Mouse (Mus musculus) adrenal gland, adult 10 weeks (tissue): ENCODE measurements around the gene Lpo. TPM values are rescaled to one million over a fixed set of nuclear protein-coding genes. Genes with fewer than 3 reads are reported as not detected.

Source experiments
- polyA plus RNA-seq: library from polyadenylated mRNA; stranded (reverse); fragments of 350-450 nt; fragmentation: Illumina TruSeq; extraction: RNeasy Lipid Tissue Mini Kit (QIAGEN cat#74804); gene quantifications from one replicate; pipeline ENCODE4 v1.2.3, GENCODE M21; 2014; ENCODE audit warnings: low read depth, low replicate concordance

The Lpo gene
- polyA plus RNA-seq: not detected

DNA sequence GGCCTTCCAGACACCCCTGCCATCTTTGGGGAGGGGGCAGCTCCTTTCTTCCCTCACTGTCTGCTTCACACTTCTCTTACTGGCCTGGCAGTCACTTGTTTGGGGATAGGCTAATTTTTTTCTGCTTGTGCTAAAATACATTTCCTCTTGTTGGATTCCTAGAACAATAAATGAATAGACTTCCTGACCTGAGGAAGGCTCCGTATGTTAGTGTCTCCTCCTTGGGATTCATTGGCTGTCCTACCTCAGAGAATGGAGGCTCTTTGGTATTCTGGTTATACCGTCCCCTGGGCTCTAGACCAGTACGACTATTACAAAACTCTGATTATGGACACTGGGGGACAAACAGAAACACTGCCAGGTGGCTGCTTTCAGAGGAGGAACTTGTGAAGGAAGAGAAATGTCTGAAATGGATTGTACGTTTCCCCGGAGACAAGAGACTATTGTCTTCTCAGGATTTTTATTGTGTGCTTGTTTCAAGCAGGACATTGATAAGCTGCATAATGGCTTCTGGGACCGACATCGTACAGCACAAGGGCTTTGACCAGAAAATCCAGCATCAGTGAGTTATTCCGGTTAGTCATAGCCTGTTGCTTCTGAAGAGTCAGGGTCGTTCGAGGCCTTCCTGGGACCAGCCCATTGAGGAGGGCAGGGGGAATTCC is at the start of gene Lpo:
Gene Lpo (minus strand): TSS at position 51 of the 662 bp plus-strand sequence.

DNA sequence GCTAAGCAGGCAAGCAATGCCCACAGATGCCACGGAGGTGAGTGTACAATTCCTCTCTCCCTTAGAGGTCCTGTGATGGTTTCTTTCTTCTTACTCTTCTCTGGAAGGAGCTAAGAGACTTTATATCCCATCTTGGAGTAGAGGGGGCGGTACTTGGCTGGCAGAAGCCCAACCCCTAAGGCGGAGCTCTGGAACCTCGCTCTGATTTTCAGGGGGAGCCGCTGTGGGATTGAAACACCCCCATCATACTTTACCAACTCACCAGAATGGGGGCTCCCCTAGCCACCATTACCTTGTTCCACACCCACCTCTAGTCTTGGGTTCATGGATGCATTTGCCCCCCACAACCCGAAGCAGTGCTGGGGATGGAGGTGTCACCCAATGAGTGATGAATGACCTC is 47.3 kb upstream of the Lpo start, which contains the start of gene Epx:
Gene Epx (minus strand): TSS at position 101 of the 400 bp plus-strand sequence.

DNA sequence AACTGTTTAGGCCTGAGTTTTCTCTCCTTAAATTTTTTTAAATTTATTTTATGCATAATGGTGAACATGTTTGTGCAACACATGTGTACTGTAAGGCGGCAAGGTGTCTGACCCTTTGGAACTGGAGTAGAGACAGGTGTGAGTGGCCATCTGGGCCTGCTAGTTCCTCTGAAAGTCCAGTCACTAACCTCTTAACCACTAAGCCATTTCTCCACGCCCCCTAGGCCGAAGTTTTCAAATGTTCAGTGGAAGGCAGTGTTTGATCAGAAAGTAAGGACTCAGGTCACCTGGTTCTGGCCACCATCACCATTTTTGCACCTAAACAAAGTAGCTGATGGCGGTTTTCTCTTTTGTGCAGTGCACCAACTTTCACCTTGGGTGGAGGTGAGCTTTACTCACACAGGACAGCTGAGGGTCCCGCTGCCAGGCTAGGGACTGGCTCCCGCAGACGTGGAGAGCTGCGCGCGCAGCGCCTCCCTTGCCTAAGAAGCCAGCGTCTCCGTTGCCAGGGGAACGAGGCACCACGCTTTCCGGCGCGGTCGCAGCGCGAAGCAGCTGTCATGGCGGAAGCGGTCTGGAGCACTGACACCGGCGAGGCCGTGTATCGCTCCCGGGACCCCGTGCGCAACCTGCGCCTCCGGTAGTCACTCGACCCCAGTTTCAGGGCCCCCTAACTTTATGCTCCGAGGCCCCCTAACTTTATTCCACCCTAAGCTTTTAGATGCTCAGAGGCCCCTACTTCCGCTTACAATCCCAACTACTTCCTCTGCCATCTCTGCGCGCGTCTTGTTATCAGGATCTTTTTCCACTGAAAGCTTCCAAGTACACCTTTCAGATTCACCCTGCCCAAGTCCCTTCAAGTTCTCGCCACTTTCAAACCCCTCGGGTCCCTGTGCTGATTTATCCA is 24.9 kb upstream of the Lpo start, which contains the start of gene Mks1:
Gene Mks1 (plus strand): TSS at position 526 of the 907 bp plus-strand sequence.

DNA sequence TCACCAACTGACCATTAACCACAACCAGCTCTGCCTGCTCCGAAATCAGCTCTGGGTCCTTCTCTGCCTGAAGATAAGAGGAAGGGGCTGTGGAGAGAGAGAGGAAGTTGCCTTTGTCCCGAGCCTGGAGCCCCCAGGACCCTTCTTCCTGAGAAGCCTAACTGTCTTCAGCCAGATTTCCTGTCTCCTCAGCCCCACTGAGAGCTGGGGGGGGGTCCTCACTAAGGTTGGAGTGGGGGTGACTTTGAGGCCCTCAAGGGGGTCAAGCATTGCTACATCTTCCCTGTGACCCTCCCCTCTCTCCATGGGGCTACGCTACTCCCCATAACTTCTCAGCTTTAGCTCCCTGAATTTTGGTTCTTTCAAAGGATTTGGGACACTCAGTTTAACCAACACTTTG is 34.6 kb downstream of the Lpo start, which contains the start of gene Mpo:
Gene Mpo (plus strand): TSS at position 122 of the 400 bp plus-strand sequence.

DNA sequence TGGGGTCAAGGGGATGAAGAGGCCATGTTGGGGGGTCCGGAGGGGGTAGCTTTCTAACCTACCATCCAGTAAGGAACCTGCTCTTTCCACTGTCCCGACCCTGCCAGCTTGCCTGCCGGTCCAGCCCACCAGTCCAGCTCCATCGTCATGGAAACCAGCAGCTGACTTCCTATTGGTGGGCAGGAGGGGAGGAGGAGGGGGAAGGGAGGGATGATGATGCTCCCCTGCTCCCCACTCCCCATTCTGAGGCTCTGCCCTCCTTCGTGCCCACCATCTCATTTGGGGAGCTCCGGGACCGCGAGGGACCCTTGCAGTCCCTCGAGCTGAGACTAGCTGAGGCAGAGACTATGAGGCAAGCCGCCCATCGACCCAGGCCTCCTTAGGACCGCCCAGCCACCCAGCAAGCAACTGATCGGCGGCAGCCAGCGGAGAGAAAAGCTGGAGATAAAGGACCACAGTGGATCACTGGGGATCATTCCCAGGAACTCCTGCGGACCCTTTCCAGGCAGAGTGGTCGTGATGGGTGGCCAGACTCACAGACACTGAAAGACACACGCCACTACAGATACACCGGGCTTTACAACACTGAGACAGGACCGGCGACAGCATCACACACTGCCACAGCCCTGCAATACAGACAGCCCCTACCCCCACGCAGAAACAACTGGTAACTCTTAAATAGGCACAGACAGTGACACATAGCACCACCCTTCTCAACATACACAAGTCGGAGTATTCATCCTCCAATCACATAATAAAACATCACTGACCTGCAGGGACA is 67.6 kb downstream of the Lpo start, which contains the start of gene Tspoap1:
Gene Tspoap1 (plus strand): TSS at position 241 of the 781 bp plus-strand sequence.

Other genes with a start within 250 kb of the Lpo start
- 22.0 TPM for gene Mtmr4, start 236.1 kb downstream of the Lpo start, polyA plus RNA-seq
- not detected for gene Hsf5, start 211.1 kb downstream of the Lpo start, polyA plus RNA-seq
- 2.2 TPM for gene Rnf43, start 165.6 kb downstream of the Lpo start, polyA plus RNA-seq
- gene Supt4a, start 90.7 kb downstream of the Lpo start, polyA plus RNA-seq: 22.3 TPM
- gene Tspoap1, start 67.7 kb downstream of the Lpo start, polyA plus RNA-seq: not detected
- gene Mpo, start 34.7 kb downstream of the Lpo start, polyA plus RNA-seq: not detected
- 3.0 TPM for gene Mks1, start 24.9 kb upstream of the Lpo start, polyA plus RNA-seq
- gene Epx, start 47.2 kb upstream of the Lpo start, polyA plus RNA-seq: not detected
- gene Olfr462, start 64.0 kb upstream of the Lpo start, polyA plus RNA-seq: not detected
- not detected for gene Olfr463, start 69.1 kb upstream of the Lpo start, polyA plus RNA-seq
- gene Olfr464, start 92.7 kb upstream of the Lpo start, polyA plus RNA-seq: not detected
- gene Dynll2, start 159.2 kb upstream of the Lpo start, polyA plus RNA-seq: 224 TPM
- 696 TPM for gene Srsf1, start 219.1 kb upstream of the Lpo start, polyA plus RNA-seq
- gene Vezf1, start 240.0 kb upstream of the Lpo start, polyA plus RNA-seq: 121 TPM